Mouse (Mus musculus): ENCODE data around the gene Pdzd2. TPM values are rescaled to one million over a fixed set of nuclear protein-coding genes. Genes with fewer than 3 reads are reported as not detected.

Pdzd2 gene
- polyA plus RNA-seq, 1 experiment from 2014 or later: 3.4 TPM

- Histone ChIP-seq H3K27me3 (ENCODE audit: control insufficient read depth, insufficient read depth, low read length) (no peaks in the 10 kb centered on the region), H3K36me3 (replicated peaks; ENCODE audit: control insufficient read depth, insufficient read depth, low read depth, low read length) (no peaks in the 10 kb centered on the region), H3K4me1 (ENCODE audit: control insufficient read depth, insufficient read depth, low read length) (no peaks in the 10 kb centered on the region), H3K4me3 (ENCODE audit: low read depth, low read length) (no peak overlapping the region), H3K9me3 (replicated peaks; ENCODE audit: control insufficient read depth, low read length) (no peaks in the 10 kb centered on the region), H3K4me2 (ENCODE audit: low read depth, low read length) (no peak overlapping the region), H3K9ac (replicated peaks; ENCODE audit: low read length) (no peak overlapping the region), H3K27ac (replicated peaks; ENCODE audit: low read depth, low read length) (no peak overlapping the region)
- DNase-seq (ENCODE audit: low spot score) (no peak), ATAC-seq (replicated peaks; ENCODE audit: insufficient number of reproducible peaks, low FRiP score, low TSS enrichment, low read depth) (no peak)
- WGBS: 68% methylated on average over 8 of the region's 8 CpGs
Observed at GRCm38 (mm10) chr15:12617220-12617619, 122.5 kb downstream of the Pdzd2 start.

DNA sequence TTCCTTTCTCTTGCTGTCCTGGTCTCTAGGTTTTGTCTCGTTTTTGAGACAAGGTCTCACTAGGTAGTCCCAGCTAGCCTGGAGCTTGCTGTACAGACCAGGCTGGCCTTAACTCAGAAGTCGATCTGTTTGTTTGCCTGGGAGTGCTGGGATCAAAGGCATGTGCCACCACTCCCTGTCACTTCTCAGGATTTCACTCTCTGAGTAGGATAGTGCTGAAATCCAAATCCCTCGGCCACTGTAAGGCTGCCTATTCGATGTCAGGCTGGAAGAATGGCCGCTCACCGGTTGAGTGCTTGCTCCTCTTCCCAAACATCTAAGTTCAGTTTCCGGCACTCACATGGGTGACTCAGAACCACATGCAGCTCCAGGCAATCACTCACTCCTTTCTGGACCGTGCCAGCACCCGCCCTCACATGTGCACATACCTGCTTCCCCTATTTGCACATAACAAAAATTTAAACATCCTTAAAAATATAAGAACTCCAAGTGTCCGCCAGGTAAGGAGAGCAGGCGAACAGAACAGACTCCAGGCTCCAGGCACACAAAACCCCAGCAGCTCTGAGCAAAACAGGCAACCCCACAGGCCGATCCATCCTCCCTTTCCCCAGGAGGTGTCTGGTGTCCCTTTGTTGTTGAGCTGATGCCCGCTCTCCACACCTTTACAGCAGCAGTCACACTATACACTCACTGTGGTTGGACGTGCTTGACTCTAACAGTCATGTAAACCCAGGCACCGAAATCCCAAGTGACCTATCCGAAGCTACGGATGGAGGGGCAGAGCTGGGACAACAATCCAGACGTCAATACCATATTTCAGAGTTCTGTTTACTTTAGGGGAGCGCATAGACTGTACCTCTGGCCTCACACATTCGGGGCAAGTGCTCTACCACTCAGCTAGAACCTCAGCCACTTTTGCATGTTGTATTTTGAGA, 124.5 kb downstream of the Pdzd2 start:
- 67% methylated on average over 20 of the region's 20 CpGs for WGBS
- ATAC-seq (replicated peaks; ENCODE audit: insufficient number of reproducible peaks, low FRiP score, low TSS enrichment, low read depth): no peak

DNA sequence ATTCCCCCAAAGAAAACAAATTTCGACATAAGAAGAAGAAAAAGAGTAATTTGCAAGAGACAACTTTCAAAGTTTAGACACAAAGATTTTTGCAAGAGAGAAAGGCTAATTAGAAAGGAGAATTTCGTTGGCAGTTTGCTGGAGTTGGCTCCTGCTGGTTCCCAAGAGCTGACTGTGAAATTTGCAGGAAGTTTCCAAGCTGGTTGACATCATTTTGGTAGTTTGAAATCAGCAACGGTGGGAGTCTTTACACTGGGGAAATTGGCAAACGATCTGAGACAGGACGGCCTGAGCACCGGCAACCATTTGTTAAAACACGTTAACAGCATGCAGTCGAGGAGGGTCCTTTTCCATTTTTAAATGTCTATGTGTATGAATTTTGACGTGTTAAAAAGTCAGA, 125.7 kb downstream of the Pdzd2 start:
- H3K27ac ChIP-seq (replicated peaks; ENCODE audit: low read depth, low read length): no peak overlapping the region
- H3K4me2 ChIP-seq (ENCODE audit: low read depth, low read length): no peak overlapping the region
- no peak overlapping the region for H3K9ac ChIP-seq (replicated peaks; ENCODE audit: low read length)
- DNase-seq (ENCODE audit: low spot score) (no peak), ATAC-seq (replicated peaks; ENCODE audit: insufficient number of reproducible peaks, low FRiP score, low TSS enrichment, low read depth) (no peak)
- H3K4me1 ChIP-seq (ENCODE audit: control insufficient read depth, insufficient read depth, low read length): no peaks in the 10 kb centered on the region
- H3K27me3 ChIP-seq (ENCODE audit: control insufficient read depth, insufficient read depth, low read length): no peaks in the 10 kb centered on the region
- H3K9me3 ChIP-seq (replicated peaks; ENCODE audit: control insufficient read depth, low read length): no peaks in the 10 kb centered on the region
- WGBS: 67% methylated on average over 9 of the region's 9 CpGs
- no peaks in the 10 kb centered on the region for H3K36me3 ChIP-seq (replicated peaks; ENCODE audit: control insufficient read depth, insufficient read depth, low read depth, low read length)
- no peak overlapping the region for H3K4me3 ChIP-seq (ENCODE audit: low read depth, low read length)

More for the DNA sequence above, 124.5 kb downstream of the Pdzd2 start:
- no peak overlapping the region for H3K9ac ChIP-seq (replicated peaks; ENCODE audit: low read length)
- no peak overlapping the region for H3K27ac ChIP-seq (replicated peaks; ENCODE audit: low read depth, low read length)
- no peak overlapping the region for H3K4me3 ChIP-seq (ENCODE audit: low read depth, low read length)
- no peaks in the 10 kb centered on the region for H3K36me3 ChIP-seq (replicated peaks; ENCODE audit: control insufficient read depth, insufficient read depth, low read depth, low read length)
- DNase-seq (ENCODE audit: low spot score): no peak
- H3K4me2 ChIP-seq (ENCODE audit: low read depth, low read length): no peak overlapping the region
- no peaks in the 10 kb centered on the region for H3K9me3 ChIP-seq (replicated peaks; ENCODE audit: control insufficient read depth, low read length)
- no peaks in the 10 kb centered on the region for H3K27me3 ChIP-seq (ENCODE audit: control insufficient read depth, insufficient read depth, low read length)
- H3K4me1 ChIP-seq (ENCODE audit: control insufficient read depth, insufficient read depth, low read length): no peaks in the 10 kb centered on the region

GRCm38 (mm10) chr15:12612944-12613675, 126.6 kb downstream of the Pdzd2 start:
- H3K9me3 ChIP-seq (replicated peaks; ENCODE audit: control insufficient read depth, low read length): no peaks in the 10 kb centered on the region
- no peak for DNase-seq (ENCODE audit: low spot score)
- H3K27ac ChIP-seq (replicated peaks; ENCODE audit: low read depth, low read length): no peak overlapping the region
- no peaks in the 10 kb centered on the region for H3K4me1 ChIP-seq (ENCODE audit: control insufficient read depth, insufficient read depth, low read length)
- H3K4me2 ChIP-seq (ENCODE audit: low read depth, low read length): no peak overlapping the region
- H3K9ac ChIP-seq (replicated peaks; ENCODE audit: low read length): no peak overlapping the region
- no peaks in the 10 kb centered on the region for H3K36me3 ChIP-seq (replicated peaks; ENCODE audit: control insufficient read depth, insufficient read depth, low read depth, low read length)
- WGBS: 72% methylated on average over 7 of the region's 7 CpGs
- H3K4me3 ChIP-seq (ENCODE audit: low read depth, low read length): no peak overlapping the region
- no peak for ATAC-seq (replicated peaks; ENCODE audit: insufficient number of reproducible peaks, low FRiP score, low TSS enrichment, low read depth)
- H3K27me3 ChIP-seq (ENCODE audit: control insufficient read depth, insufficient read depth, low read length): no peaks in the 10 kb centered on the region

- Histone ChIP-seq H3K4me2 (ENCODE audit: low read depth, low read length) (no peak overlapping the region), H3K4me1 (ENCODE audit: control insufficient read depth, insufficient read depth, low read length) (no peaks in the 10 kb centered on the region), H3K4me3 (ENCODE audit: low read depth, low read length) (no peak overlapping the region)
Observed at GRCm38 (mm10) chr15:12608090-12608489, 131.6 kb downstream of the Pdzd2 start.

DNA sequence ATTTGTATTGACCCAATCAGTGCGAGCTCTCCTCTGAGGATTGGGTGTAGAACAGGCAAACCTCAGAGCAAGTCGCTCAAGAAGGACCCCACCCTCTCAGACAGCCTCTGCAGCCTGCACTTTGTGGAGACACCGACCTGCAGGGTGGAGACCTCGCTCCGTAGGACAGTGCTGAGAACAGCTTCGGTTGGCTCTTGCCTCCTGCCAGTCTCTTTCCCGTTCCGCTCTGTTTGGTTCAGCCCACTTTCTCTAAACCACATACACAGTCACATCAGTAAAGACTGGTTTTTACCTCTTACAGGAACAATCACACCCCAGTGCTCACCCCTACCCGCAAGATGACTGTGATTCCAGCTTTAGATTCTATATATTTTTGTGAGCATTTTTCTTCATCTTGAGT, 133.4 kb downstream of the Pdzd2 start:
- DNase-seq (ENCODE audit: low spot score) (no peak), ATAC-seq (replicated peaks; ENCODE audit: insufficient number of reproducible peaks, low FRiP score, low TSS enrichment, low read depth) (no peak)
- no peak overlapping the region for H3K27ac ChIP-seq (replicated peaks; ENCODE audit: low read depth, low read length)
- no peak overlapping the region for H3K4me3 ChIP-seq (ENCODE audit: low read depth, low read length)
- no peak overlapping the region for H3K9ac ChIP-seq (replicated peaks; ENCODE audit: low read length)
- no peak overlapping the region for H3K4me2 ChIP-seq (ENCODE audit: low read depth, low read length)
- WGBS: 78% methylated on average over 9 of the region's 9 CpGs
- H3K4me1 ChIP-seq (ENCODE audit: control insufficient read depth, insufficient read depth, low read length): no peaks in the 10 kb centered on the region
- H3K27me3 ChIP-seq (ENCODE audit: control insufficient read depth, insufficient read depth, low read length): no peaks in the 10 kb centered on the region
- no peaks in the 10 kb centered on the region for H3K36me3 ChIP-seq (replicated peaks; ENCODE audit: control insufficient read depth, insufficient read depth, low read depth, low read length)
- no peaks in the 10 kb centered on the region for H3K9me3 ChIP-seq (replicated peaks; ENCODE audit: control insufficient read depth, low read length)

More at GRCm38 (mm10) chr15:12608090-12608489, 131.6 kb downstream of the Pdzd2 start:
- H3K9me3 ChIP-seq (replicated peaks; ENCODE audit: control insufficient read depth, low read length): no peaks in the 10 kb centered on the region
- H3K9ac ChIP-seq (replicated peaks; ENCODE audit: low read length): no peak overlapping the region
- H3K36me3 ChIP-seq (replicated peaks; ENCODE audit: control insufficient read depth, insufficient read depth, low read depth, low read length): no peaks in the 10 kb centered on the region
- ATAC-seq (replicated peaks; ENCODE audit: insufficient number of reproducible peaks, low FRiP score, low TSS enrichment, low read depth): no peak
- H3K27me3 ChIP-seq (ENCODE audit: control insufficient read depth, insufficient read depth, low read length): no peaks in the 10 kb centered on the region
- no peak for DNase-seq (ENCODE audit: low spot score)
- 83% methylated on average over 6 of the region's 6 CpGs for WGBS
- H3K27ac ChIP-seq (replicated peaks; ENCODE audit: low read depth, low read length): no peak overlapping the region

GRCm38 (mm10) chr15:12605239-12605993, 134.3 kb downstream of the Pdzd2 start:
- Histone ChIP-seq H3K4me3 (ENCODE audit: low read depth, low read length) (no peak overlapping the region), H3K9ac (replicated peaks; ENCODE audit: low read length) (no peak overlapping the region), H3K36me3 (replicated peaks; ENCODE audit: control insufficient read depth, insufficient read depth, low read depth, low read length) (no peaks in the 10 kb centered on the region), H3K4me1 (ENCODE audit: control insufficient read depth, insufficient read depth, low read length) (no peaks in the 10 kb centered on the region), H3K9me3 (replicated peaks; ENCODE audit: control insufficient read depth, low read length) (no peaks in the 10 kb centered on the region), H3K27ac (replicated peaks; ENCODE audit: low read depth, low read length) (no peak overlapping the region), H3K4me2 (ENCODE audit: low read depth, low read length) (no peak overlapping the region), H3K27me3 (ENCODE audit: control insufficient read depth, insufficient read depth, low read length) (no peaks in the 10 kb centered on the region)
- WGBS: 77% methylated on average over 10 of the region's 10 CpGs
- no peak for DNase-seq (ENCODE audit: low spot score)
- ATAC-seq (replicated peaks; ENCODE audit: insufficient number of reproducible peaks, low FRiP score, low TSS enrichment, low read depth): no peak

Data from embryonic facial prominence, embryonic 11.5 days (tissue).